Mouse (Mus musculus): ENCODE measurements around the gene Mga. TPM values are rescaled to one million over a fixed set of nuclear protein-coding genes. Genes with fewer than 3 reads are reported as not detected.

Gene Mga
- 6.5 and 9.5 TPM in 2 replicates for polyA plus RNA-seq (2021; fragmentation: Nextera tagmentation)
- long read RNA-seq, experiment 1, partial matches to known transcripts, result 20 of 52 reads
- long read RNA-seq, experiment 1, other reads (novel, unspliced or antisense), result 29 of 52 reads
- long read RNA-seq, experiment 2, partial matches to known transcripts, result 17 of 22 reads
- long read RNA-seq, experiment 2, other reads (novel, unspliced or antisense), result 5 of 22 reads

GRCm38 (mm10) chr2:119897090-119897732 lies at the start of gene Mga:
Gene Mga (plus strand): TSS chr2:119897228.

GRCm38 (mm10) chr2:119972537-119972879 lies 75.5 kb downstream of the Mga start, which contains the start of gene Mapkbp1:
Gene Mapkbp1 (plus strand): TSS chr2:119972699.

Other genes with a start within 250 kb of the Mga start
- 40.3 and 44.2 TPM in 2 replicates for gene Ndufaf1, start 234.4 kb upstream of the Mga start, polyA plus RNA-seq (2021; fragmentation: Nextera tagmentation)
- gene Rtf1, start 222.2 kb upstream of the Mga start, polyA plus RNA-seq (2021; fragmentation: Nextera tagmentation), result 41.0 and 122 TPM in 2 replicates
- 42.8 and 220 TPM in 2 replicates for gene Itpka, start 154.9 kb upstream of the Mga start, polyA plus RNA-seq (2021; fragmentation: Nextera tagmentation)
- 1.6 and 3.0 TPM in 2 replicates for gene Ltk, start 136.8 kb upstream of the Mga start, polyA plus RNA-seq (2021; fragmentation: Nextera tagmentation)
- gene Rpap1, start 109.7 kb upstream of the Mga start, polyA plus RNA-seq (2021; fragmentation: Nextera tagmentation), result 4.6 and 6.0 TPM in 2 replicates
- gene Tyro3, start 99.5 kb upstream of the Mga start, polyA plus RNA-seq (2021; fragmentation: Nextera tagmentation), result 32.4 and 46.0 TPM in 2 replicates
- 2.8 and 3.3 TPM in 2 replicates for gene Mapkbp1, start 75.5 kb downstream of the Mga start, polyA plus RNA-seq (2021; fragmentation: Nextera tagmentation)
- 5.1 and 5.2 TPM in 2 replicates for gene Jmjd7, start 130.3 kb downstream of the Mga start, polyA plus RNA-seq (2021; fragmentation: Nextera tagmentation)
- gene Gm28042, start 130.3 kb downstream of the Mga start, polyA plus RNA-seq (2021; fragmentation: Nextera tagmentation), result 2.1 and 2.4 TPM in 2 replicates
- gene Pla2g4b, start 136.2 kb downstream of the Mga start, polyA plus RNA-seq (2021; fragmentation: Nextera tagmentation), result 1.2 TPM in 1 of 2 replicates, not detected in the other

All from left cerebral cortex, adult 6 months (tissue).